Mouse (Mus musculus) stomach, postnatal 0 days (tissue): Measurements from ENCODE around the gene Dad1. TPM values are rescaled to one million over a fixed set of nuclear protein-coding genes. Genes with fewer than 3 reads are reported as not detected.
A peak's percentile ranks its signal among the peaks of the same experiment; 100 is the strongest.

Source experiments
- ATAC-seq: fragments of 200-750 bp; cut with Nextera tagmentation; 2 replicates; pipeline ENCODE4 v1.8.0; 2017; ENCODE audit not compliant: low FRiP score, low TSS enrichment
- DNase-seq: peaks from one replicate; pipeline ENCODE4 v3.0.0-alpha.2; 2016; ENCODE audit warnings: low spot score
- H3K27ac ChIP-seq: fragments of 300-500 bp; sonication (generic); replicated peaks from 2 replicates; pipeline ENCODE4 v1.5.1; 2014; ENCODE audit warnings: mild to moderate bottlenecking, control low read depth
- H3K27me3 ChIP-seq: fragments of 300-500 bp; sonication (generic); 2 replicates; pipeline ENCODE4 v1.6.1; 2014; ENCODE audit warnings: low read length; ENCODE audit not compliant: control insufficient read depth, insufficient read depth
- H3K36me3 ChIP-seq: fragments of 300-500 bp; sonication (generic); 2 replicates; pipeline ENCODE4 v1.6.1; 2014; ENCODE audit warnings: low read length, mixed read lengths; ENCODE audit not compliant: control insufficient read depth, insufficient read depth
- H3K4me1 ChIP-seq: fragments of 300-500 bp; sonication (generic); replicated peaks from 2 replicates; pipeline ENCODE4 v1.6.1; 2014; ENCODE audit warnings: antibody characterized with exemption; ENCODE audit not compliant: control insufficient read depth, insufficient read depth
- H3K4me2 ChIP-seq: fragments of 300-500 bp; sonication (generic); replicated peaks from 2 replicates; pipeline ENCODE4 v1.6.1; 2014; ENCODE audit warnings: low read depth, mild to moderate bottlenecking, control low read depth, moderate library complexity
- H3K4me3 ChIP-seq: fragments of 300-500 bp; sonication (generic); 2 replicates; pipeline ENCODE4 v1.5.1; 2014; ENCODE audit warnings: low read depth, low read length, control low read depth
- H3K9ac ChIP-seq: fragments of 300-500 bp; sonication (generic); 2 replicates; pipeline ENCODE4 v1.6.1; 2014; ENCODE audit warnings: mild to moderate bottlenecking, low read length, control low read depth, mixed read lengths
- H3K9me3 ChIP-seq: fragments of 300-500 bp; sonication (generic); 2 replicates; pipeline ENCODE4 v1.6.1; 2016; ENCODE audit warnings: low read length; ENCODE audit not compliant: control insufficient read depth
- CTCF ChIP-seq: IDR thresholded peaks from 2 replicates; pipeline ENCODE4 v1.5.1; 2016; ENCODE audit warnings: antibody characterized with exemption, low read depth, mild to moderate bottlenecking, moderate library complexity
- EP300 ChIP-seq: optimal IDR thresholded peaks from 2 replicates; pipeline ENCODE3; 2016; ENCODE audit warnings: antibody characterized with exemption
- WGBS: fragments of 180-500 bp; shearing (Covaris S2); extraction: QIAGEN DNeasy Blood & Tissue Kit; methylation state at CpG from one replicate; pipeline ENCODE4 v1.1.7; 2014; 5-methylcytosine and 5-hydroxymethylcytosine counted together
- polyA plus RNA-seq: library from polyadenylated mRNA; unstranded; fragments of >200 nt; fragmentation: Nextera tagmentation; extraction: Ambion mirVana; gene quantifications from 2 replicates; pipeline ENCODE4 v1.2.1, GENCODE M21; 2015

The Dad1 gene
- polyA plus RNA-seq, 1 experiment from 2014 or later: 433 TPM

- peak; percentile 97 for DNase-seq
- TF ChIP-seq EP300 (no peak), CTCF (no peak)
- no peaks in the 10 kb centered on the region; the same call in 1 of the 2 replicates for H3K4me1 ChIP-seq
- peak overlapping the region; percentile 78 for H3K9ac ChIP-seq
- no peaks in the 10 kb centered on the region for H3K9me3 ChIP-seq
- H3K4me2 ChIP-seq: peak overlapping the region; percentile 80
- peaks cover 8% of the 10 kb centered on the region for H3K36me3 ChIP-seq
- H3K27ac ChIP-seq: peak overlapping the region; percentile 53
- H3K4me3 ChIP-seq: peak overlapping the region; percentile 60
- H3K27me3 ChIP-seq: no peaks in the 10 kb centered on the region
- ATAC-seq: peak; percentile 93
- WGBS: under 1% methylated on average over 35 of the region's 35 CpGs
Measured at GRCm38 (mm10) chr14:54259003-54259721, 5.3 kb upstream of the Dad1 start.

- Histone ChIP-seq H3K9me3 (no peaks in the 10 kb centered on the region), H3K9ac (no peak overlapping the region), H3K36me3 (0 out of 2 replicates have a peak, but pooled peaks cover 2% of the 10 kb centered on the region), H3K4me1 (no peaks in the 10 kb centered on the region; the same call in 1 of the 2 replicates), H3K27ac (0 out of 2 replicates have a peak overlapping the region, but pooled peaks have one; percentile 13), H3K4me2 (peak overlapping the region; percentile 80), H3K27me3 (no peaks in the 10 kb centered on the region), H3K4me3 (no peak overlapping the region)
- ATAC-seq (no peak), DNase-seq (peak; percentile 51)
- WGBS: 51% methylated on average over 7 of the region's 7 CpGs
- TF ChIP-seq EP300: no peak
- no peak for TF ChIP-seq CTCF
Measured at GRCm38 (mm10) chr14:54258131-54258670, 4.3 kb upstream of the Dad1 start.

GRCm38 (mm10) chr14:54254670-54255202 lies 832 bp upstream of the Dad1 start:
- Histone ChIP-seq H3K9me3 (no peaks in the 10 kb centered on the region), H3K4me3 (peak overlapping the region; percentile 77), H3K4me1 (peaks cover 2% of the 10 kb centered on the region; the same call in 1 of the 2 replicates), H3K4me2 (peak overlapping the region; percentile 77), H3K9ac (peak overlapping the region; percentile 71; the same call in 1 of the 2 replicates), H3K36me3 (0 out of 2 replicates have a peak, but pooled peaks cover 4% of the 10 kb centered on the region), H3K27me3 (no peaks in the 10 kb centered on the region), H3K27ac (peak overlapping the region; percentile 91)
- 48% methylated on average over 12 of the region's 12 CpGs for WGBS
- TF ChIP-seq EP300 (no peak), CTCF (no peak)
- DNase-seq (peak; percentile 26), ATAC-seq (no peak)

DNA sequence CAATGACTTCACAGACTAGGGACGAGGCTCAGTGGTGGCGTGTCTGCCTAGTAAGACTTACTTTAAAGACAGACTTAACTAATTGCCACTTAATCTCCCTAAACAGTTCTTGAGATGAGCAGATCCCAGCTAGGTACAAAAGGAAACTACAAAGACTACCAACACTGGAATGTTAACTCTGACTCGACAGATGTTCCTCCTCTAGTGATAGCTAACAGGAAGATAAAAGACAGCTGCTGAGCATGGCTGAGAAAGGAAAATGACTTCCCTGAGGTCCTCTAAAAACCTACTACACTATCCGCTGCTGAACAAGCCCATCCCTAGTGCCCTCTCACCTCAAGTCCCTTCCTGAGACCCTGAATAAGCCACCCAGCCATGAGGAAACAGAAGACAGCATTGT lies 3.8 kb downstream of the Dad1 start:
- Histone ChIP-seq H3K27me3 (no peaks in the 10 kb centered on the region), H3K27ac (no peak overlapping the region), H3K4me3 (no peak overlapping the region), H3K9me3 (no peaks in the 10 kb centered on the region), H3K4me2 (no peak overlapping the region), H3K9ac (no peak overlapping the region), H3K36me3 (0 out of 2 replicates have a peak, but pooled peaks cover 7% of the 10 kb centered on the region), H3K4me1 (peaks cover 2% of the 10 kb centered on the region; the same call in 1 of the 2 replicates)
- no peak for DNase-seq
- no peak for ATAC-seq
- 35% methylated on average over 4 of the region's 4 CpGs for WGBS
- no peak for TF ChIP-seq CTCF
- TF ChIP-seq EP300: no peak

GRCm38 (mm10) chr14:54249326-54249725 lies 4.6 kb downstream of the Dad1 start:
- Histone ChIP-seq H3K4me1 (0 out of 2 replicates have a peak, but pooled peaks cover 2% of the 10 kb centered on the region), H3K36me3 (0 out of 2 replicates have a peak, but pooled peaks cover 7% of the 10 kb centered on the region), H3K9ac (no peak overlapping the region), H3K27me3 (no peaks in the 10 kb centered on the region), H3K9me3 (no peaks in the 10 kb centered on the region), H3K27ac (no peak overlapping the region), H3K4me2 (no peak overlapping the region), H3K4me3 (no peak overlapping the region)
- DNase-seq (no peak), ATAC-seq (no peak)
- TF ChIP-seq EP300 (no peak), CTCF (no peak)
- WGBS: 45% methylated on average over 9 of the region's 9 CpGs
